Mouse (Mus musculus) C2C12 (cell line): ENCODE data around the gene Dnaaf1. TPM values are rescaled to one million over a fixed set of nuclear protein-coding genes. Genes with fewer than 3 reads are reported as not detected.

ENCODE experiments used
- H3K27me3 ChIP-seq: one replicate; pipeline ENCODE4 v1.6.1; 2011; ENCODE audit not compliant: control insufficient read depth, insufficient read depth, insufficient read length
- H3K36me3 ChIP-seq: one replicate; pipeline ENCODE4 v1.6.1; 2011; ENCODE audit not compliant: control insufficient read depth, insufficient read depth
- H3K4me3 ChIP-seq: one replicate; pipeline ENCODE4 v1.5.1; 2011; ENCODE audit warnings: mild to moderate bottlenecking, control low read depth; ENCODE audit not compliant: poor library complexity, insufficient read depth, severe bottlenecking
- H3K79me2 ChIP-seq: one replicate; pipeline ENCODE4 v1.6.1; 2011; ENCODE audit not compliant: control insufficient read depth, insufficient read depth
- H3K79me3 ChIP-seq: one replicate; pipeline ENCODE4 v1.6.1; 2011; ENCODE audit warnings: low read depth, control low read depth
- H3ac ChIP-seq: one replicate; pipeline ENCODE3; 2011; ENCODE audit warnings: low read depth; ENCODE audit not compliant: control insufficient read depth, insufficient read length
- CEBPB ChIP-seq: IDR thresholded peaks from one replicate; pipeline ENCODE4 v1.6.1; 2011; ENCODE audit warnings: low read depth, mild to moderate bottlenecking, control low read depth, moderate library complexity
- CTCF ChIP-seq: IDR thresholded peaks from one replicate; pipeline ENCODE4 v1.5.1; 2011; ENCODE audit not compliant: control insufficient read depth, insufficient read depth, insufficient read length
- FOSL1 ChIP-seq: IDR thresholded peaks from one replicate; pipeline ENCODE4 v1.8.0; 2011; ENCODE audit warnings: mild to moderate bottlenecking, low read length; ENCODE audit not compliant: poor library complexity, insufficient read depth, severe bottlenecking
- MAX ChIP-seq: IDR thresholded peaks from one replicate; pipeline ENCODE4 v1.6.1; 2011; ENCODE audit warnings: mild to moderate bottlenecking, control low read depth
- MYOD1 ChIP-seq: IDR thresholded peaks from one replicate; pipeline ENCODE4 v1.6.1; 2011; ENCODE audit warnings: low read depth; ENCODE audit not compliant: control insufficient read depth, insufficient read length
- MYOG ChIP-seq: IDR thresholded peaks from one replicate; pipeline ENCODE4 v1.6.1; 2011; ENCODE audit not compliant: control insufficient read depth, insufficient read length; ENCODE audit errors: extremely low read depth
- USF1 ChIP-seq: IDR thresholded peaks from one replicate; pipeline ENCODE4 v1.6.1; 2011; ENCODE audit warnings: low read depth, mild to moderate bottlenecking, control low read depth, moderate library complexity
- polyA plus RNA-seq: library from polyadenylated mRNA; unstranded; fragments of >200 nt; fragmentation: generic; extraction: Trizol; gene quantifications from one replicate; pipeline ENCODE4 v1.2.1, GENCODE M21; 2012; ENCODE audit warnings: missing spikeins

The Dnaaf1 gene
- polyA plus RNA-seq, 1 experiment, result 0.01 TPM

DNA sequence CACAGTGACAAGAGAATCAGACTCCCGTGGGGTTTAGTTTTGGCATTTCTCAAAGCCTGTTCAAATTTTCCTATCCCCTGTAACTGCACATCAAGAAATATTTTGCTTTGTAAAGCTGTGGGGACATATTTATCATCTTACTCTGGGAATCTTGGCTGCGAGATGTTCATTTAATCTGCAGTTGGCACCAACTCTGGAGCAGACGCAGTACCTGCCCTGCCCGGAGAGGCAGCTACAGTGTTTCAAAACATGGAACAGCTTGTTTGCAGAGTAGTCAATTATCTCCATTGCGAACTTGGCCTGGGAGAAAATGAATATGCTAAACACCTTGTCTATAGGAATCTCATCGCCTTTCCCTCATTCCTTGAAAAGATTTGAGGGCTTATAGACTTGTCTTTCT, 63.2 kb downstream of the Dnaaf1 start:
- Histone ChIP-seq H3K79me3 (no peaks in the 10 kb centered on the region), H3K79me2 (no peaks in the 10 kb centered on the region), H3K4me3 (no peak overlapping the region), H3ac (no peak overlapping the region), H3K27me3 (peaks cover 70% of the 10 kb centered on the region), H3K36me3 (no peaks in the 10 kb centered on the region)
- TF ChIP-seq FOSL1, result no peak
- no peak for TF ChIP-seq MYOD1
- TF ChIP-seq CEBPB, result no peak

DNA sequence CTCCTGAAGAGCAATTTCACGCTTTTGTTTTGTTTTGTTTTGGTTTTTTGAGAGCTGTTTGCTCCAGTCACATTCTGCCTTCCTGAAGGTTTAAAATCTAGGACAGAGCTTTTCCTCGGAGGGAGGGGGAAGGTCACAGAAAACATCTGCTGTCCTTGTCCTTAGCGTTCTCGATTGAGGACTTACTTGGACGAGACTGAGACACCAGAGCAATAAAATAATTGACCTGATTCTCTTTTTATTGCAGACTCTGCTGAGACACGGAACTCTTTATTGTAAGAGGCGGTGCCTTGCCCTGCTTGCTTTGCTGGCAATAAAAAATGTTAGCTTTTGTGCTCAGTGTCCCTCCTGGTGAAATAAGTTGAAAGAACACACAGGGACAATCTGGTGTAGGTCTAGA, 64.8 kb downstream of the Dnaaf1 start:
- H3K79me3 ChIP-seq, result no peaks in the 10 kb centered on the region
- TF ChIP-seq MAX (no peak), MYOG (no peak), MYOD1 (no peak), CTCF (no peak), CEBPB (no peak), FOSL1 (no peak), USF1 (no peak)
- H3K4me3 ChIP-seq, result no peak overlapping the region
- no peaks in the 10 kb centered on the region for H3K79me2 ChIP-seq
- H3K36me3 ChIP-seq, result no peaks in the 10 kb centered on the region
- H3K27me3 ChIP-seq, result peaks cover 70% of the 10 kb centered on the region
- no peak overlapping the region for H3ac ChIP-seq

DNA sequence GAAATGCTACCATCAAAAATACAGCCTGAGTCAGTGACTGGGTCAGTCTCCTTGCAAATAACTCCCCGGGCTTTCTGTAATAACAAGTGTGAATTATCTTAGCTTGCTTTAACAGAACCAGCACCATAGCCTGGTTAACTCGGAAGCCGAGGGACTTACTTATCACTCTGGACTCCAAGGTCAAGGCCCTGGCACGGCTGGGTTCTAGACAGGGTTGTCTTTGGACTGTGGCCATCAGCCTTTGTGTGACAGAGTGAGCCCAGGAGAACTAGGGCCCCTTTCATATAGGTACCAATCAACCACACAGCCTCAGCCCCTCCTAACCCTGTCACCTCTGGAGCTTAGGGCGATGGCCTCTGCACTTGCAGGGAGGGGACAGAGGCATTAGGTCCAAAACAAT, 66.0 kb downstream of the Dnaaf1 start:
- no peaks in the 10 kb centered on the region for H3K79me2 ChIP-seq
- TF ChIP-seq CTCF (no peak), MYOG (no peak), USF1 (no peak), FOSL1 (no peak), MAX (no peak), MYOD1 (no peak)
- H3K4me3 ChIP-seq, result no peak overlapping the region
- peaks cover 63% of the 10 kb centered on the region for H3K27me3 ChIP-seq
- no peak overlapping the region for H3ac ChIP-seq
- H3K36me3 ChIP-seq, result no peaks in the 10 kb centered on the region
- no peaks in the 10 kb centered on the region for H3K79me3 ChIP-seq

DNA sequence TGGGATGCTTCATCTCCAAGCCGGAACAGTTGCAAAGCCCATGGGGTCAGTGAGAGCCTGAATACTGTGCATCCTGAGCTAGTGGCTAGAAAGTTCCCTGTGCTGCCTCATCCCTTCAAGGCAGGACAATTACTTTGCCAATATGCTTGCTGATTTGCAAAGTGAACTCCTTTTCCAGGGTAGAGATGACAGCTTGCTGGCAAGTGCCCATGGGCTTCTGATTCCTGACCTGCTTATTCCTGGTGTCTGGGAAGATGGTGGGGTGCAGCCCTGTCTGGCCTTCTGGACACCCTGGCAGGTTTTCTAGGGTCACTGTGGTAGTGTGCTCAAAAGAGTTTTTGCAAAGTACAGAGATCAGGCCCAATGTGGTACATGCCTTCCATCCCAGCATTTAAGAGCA, 67.9 kb downstream of the Dnaaf1 start:
- peaks cover 44% of the 10 kb centered on the region for H3K27me3 ChIP-seq
- H3K79me3 ChIP-seq, result no peaks in the 10 kb centered on the region
- H3K79me2 ChIP-seq, result no peaks in the 10 kb centered on the region
- TF ChIP-seq CEBPB (no peak), MYOD1 (no peak), FOSL1 (no peak)
- H3K4me3 ChIP-seq, result no peak overlapping the region
- H3K36me3 ChIP-seq, result no peaks in the 10 kb centered on the region
- no peak overlapping the region for H3ac ChIP-seq

DNA sequence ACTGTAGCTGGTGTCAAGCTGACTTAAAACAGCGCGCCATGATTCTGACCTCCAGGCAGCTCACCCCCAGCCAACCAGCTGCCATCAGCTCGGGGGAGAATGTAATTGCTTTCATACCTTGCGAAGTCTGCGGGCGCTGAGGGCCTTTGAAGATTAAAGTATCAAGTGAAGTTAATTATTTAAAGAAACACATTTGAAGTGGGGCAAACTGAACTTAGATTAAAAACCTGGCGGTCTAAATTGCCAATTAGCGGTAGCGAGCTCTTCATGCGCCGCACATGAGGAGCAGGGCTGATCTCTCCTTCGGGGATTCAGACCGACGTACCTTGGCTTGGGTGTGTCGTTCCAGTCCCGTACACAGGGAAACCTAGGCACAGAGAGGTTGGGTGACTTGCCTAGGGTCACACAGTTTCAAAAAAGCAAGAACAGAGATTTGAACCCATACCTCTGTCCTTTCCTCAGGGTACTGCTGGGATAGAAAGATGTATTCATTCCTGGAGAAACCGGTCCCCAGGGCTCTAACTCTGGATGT, 69.5 kb downstream of the Dnaaf1 start:
- TF ChIP-seq USF1 (no peak), CTCF (no peak), MYOD1 (no peak), MAX (no peak), MYOG (no peak), FOSL1 (no peak), CEBPB (no peak)
- Histone ChIP-seq H3K27me3 (peaks cover 47% of the 10 kb centered on the region), H3K79me3 (no peaks in the 10 kb centered on the region), H3K79me2 (no peaks in the 10 kb centered on the region), H3K4me3 (no peak overlapping the region), H3ac (no peak overlapping the region), H3K36me3 (no peaks in the 10 kb centered on the region)

DNA sequence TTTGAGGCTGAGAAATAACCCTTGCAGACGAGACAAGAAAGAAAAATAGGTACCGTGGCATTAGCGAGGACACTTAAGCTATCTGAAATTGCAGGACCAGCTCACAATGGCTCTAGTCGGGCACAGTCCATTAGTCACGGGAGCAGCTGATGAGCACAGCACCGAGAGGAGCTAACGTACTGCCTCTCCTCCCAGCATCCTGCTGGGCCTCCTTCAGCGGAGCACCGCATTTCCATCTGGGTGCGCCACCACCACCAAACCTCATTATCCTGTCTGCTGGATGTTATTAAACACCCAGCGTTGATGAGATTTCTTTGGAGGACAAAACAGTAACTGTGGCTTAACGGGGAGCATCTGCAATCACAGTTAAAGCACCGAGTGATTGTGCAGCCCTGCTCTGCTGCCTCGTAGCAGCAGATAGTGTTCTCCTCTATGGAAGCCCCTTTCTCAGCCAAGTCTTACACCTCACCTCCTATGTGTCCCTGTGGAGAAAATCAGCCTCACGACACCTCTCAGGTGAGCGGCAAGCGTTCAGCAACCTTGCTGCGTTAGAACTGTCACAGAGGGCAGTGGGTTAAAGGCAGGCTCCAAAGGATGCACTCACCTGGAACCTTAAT, 70.1 kb downstream of the Dnaaf1 start:
- H3K79me2 ChIP-seq, result no peaks in the 10 kb centered on the region
- no peak overlapping the region for H3ac ChIP-seq
- TF ChIP-seq USF1, result no peak
- no peak for TF ChIP-seq CTCF
- no peak for TF ChIP-seq MYOD1
- no peak for TF ChIP-seq MAX
- no peak for TF ChIP-seq MYOG
- TF ChIP-seq CEBPB, result no peak
- no peak for TF ChIP-seq FOSL1
- H3K36me3 ChIP-seq, result no peaks in the 10 kb centered on the region
- H3K27me3 ChIP-seq, result peaks cover 49% of the 10 kb centered on the region
- H3K79me3 ChIP-seq, result no peaks in the 10 kb centered on the region
- H3K4me3 ChIP-seq, result no peak overlapping the region
